Mouse (Mus musculus) Muller cell, postnatal 12 days (primary cell): Measurements from ENCODE around the gene Gpr85.
"Not testable (repeated sequence)": the region's sequence is repeated elsewhere in the genome, so short reads cannot be mapped to it uniquely, and the experiment has no call there.

Source experiments
- DNase-seq: peaks from one replicate; pipeline ENCODE4 v3.0.0-alpha.2; 2015; ENCODE audit errors: inconsistent ontology term

Gene Gpr85

GRCm38 (mm10) chr6:13839345-13840054 lies at the start of gene Gpr85:
TSS of gene Gpr85 (minus strand) at chr6:13839942.
- DNase-seq: peak; percentile 43

DNA sequence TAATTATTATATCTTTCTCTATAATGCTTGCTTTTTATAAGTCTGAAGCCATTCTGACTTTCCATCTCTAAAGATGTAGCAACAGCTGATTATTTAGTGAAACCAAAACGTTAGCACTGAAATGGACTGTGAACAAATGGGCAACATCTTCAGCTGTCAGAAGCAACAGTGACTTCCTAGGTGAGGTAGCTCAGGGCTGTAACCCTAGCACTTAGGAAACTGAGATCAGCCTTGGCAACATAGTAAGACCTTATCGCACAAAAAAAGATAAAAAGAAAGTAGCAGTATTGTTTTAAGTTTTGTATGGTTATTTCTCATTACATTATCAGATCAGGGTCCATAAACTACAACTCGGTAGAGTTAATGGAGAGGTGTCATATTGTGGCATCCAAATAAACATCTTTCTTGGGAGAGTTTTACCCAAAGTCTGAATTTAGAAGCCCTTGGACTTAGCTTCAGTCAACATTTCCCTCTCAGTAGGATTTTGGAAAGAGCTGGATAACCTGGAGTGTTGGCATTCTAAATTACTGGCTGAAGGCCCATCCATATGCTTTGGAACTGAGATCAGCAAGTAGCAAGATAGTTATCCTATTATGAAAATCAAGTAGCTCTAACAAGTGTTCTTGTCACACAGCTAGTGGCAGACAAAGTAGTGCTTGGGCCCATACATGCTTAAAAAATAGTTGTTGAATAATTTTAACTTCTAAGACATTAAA lies 45.3 kb upstream of the Gpr85 start:
- DNase-seq: no peak

- DNase-seq: peak; percentile 15
Measured at GRCm38 (mm10) chr6:13882919-13883318, 43.2 kb upstream of the Gpr85 start.

DNA sequence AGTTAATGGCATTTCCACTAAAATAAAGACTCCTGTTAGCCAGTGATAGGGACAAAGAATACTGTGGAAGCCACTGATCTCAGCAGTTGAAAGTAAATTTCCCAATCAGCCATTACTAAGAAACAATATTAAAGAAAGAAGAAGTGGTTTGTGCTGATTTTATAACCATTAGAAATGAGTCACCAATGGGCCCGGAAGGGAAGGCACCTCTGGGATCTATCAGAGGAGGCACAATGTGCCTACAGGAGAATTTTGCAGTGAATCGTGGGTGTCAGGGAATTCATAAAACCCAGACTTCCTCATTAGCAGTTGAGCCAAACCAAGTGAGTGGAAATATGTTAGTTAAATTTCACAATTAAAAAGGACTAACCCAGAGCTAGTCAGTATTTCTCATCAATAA lies 34.2 kb upstream of the Gpr85 start:
- DNase-seq: peak; percentile 36

- DNase-seq: no peak
Measured at GRCm38 (mm10) chr6:13872076-13872475, 32.3 kb upstream of the Gpr85 start.

- DNase-seq: no peak
Measured at GRCm38 (mm10) chr6:13871625-13871958, 31.9 kb upstream of the Gpr85 start.

GRCm38 (mm10) chr6:13870919-13871624 lies 31.3 kb upstream of the Gpr85 start, which contains the start of gene 2610001J05Rik:
TSS of gene 2610001J05Rik (minus strand) at chr6:13871518.
- DNase-seq: peak; percentile 87

- peak; percentile 33 for DNase-seq
Measured at GRCm38 (mm10) chr6:13870289-13870741, 30.6 kb upstream of the Gpr85 start.

DNA sequence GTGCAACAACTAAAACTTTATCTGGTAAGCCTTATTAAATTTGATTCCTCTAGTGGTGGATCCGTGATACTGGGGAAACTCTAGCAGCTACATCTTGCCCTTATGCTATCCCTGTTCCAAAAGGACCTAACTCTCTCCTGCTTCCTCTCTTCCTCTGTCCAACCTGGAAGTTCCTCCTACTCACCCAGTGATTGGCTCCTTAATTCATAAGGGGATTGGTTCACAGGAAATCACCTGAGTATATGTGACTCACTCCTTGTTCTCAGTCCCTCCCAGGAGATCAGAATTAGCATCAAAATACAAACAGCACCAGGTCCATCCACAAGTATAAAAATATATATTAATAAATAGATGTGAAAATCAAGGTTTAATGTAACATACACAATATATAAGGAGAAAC lies 20.9 kb upstream of the Gpr85 start:
- DNase-seq: no peak

DNA sequence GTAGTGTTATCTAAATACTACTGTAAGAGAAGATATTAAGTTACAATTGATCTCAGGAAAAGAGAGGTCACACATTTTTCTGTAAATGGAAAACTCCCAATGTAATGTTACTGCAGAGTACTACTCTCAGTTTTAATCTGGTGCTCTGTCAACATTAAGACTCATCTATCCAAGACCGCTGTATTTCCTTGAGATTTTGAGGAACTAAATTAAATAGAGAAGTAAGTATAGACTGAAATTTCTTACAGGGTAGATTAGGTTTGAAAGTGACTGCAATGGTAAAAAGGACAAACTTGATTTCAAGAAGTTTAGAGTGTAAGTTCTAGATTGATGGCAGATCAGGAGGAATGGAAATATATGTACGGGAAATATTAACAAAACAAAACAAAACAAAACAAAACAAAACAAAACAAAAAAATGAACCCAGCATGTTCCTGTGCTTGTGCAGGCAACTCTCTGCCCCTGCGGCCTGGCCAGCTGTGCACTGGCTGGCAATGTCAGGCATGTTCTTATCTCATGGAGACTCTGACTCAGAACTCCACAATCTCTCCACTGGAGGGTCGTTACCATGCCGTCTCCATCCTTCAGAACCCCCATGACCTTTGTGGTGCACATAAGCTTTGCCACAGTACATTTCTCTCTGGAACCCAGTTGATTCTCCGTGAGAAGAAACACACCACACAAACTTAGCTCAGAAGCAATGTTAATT lies 20.3 kb upstream of the Gpr85 start:
- no peak for DNase-seq

DNA sequence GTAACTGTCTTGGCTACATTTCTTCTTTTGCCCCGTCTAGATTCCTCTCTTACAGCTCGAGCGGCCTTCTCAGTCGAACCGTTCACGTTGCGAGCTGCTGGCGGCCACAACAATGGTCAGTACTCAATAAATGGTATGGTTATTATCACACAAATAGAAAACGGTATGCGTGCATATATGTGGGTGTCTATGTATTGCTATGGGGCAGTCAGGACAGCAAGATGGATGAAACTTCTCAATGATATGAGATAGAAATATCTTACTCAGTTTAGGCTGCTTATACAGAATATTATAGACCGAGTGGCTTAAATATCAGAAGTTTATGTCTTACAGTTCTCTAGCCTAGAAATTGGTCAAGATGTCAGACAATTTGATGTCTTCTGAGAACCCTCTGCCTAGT lies 14.5 kb upstream of the Gpr85 start:
- DNase-seq: no peak

GRCm38 (mm10) chr6:13853244-13853643 lies 13.5 kb upstream of the Gpr85 start:
- DNase-seq: no peak

- DNase-seq: not testable (repeated sequence)
Measured at GRCm38 (mm10) chr6:13846031-13846430, 6.3 kb upstream of the Gpr85 start.

DNA sequence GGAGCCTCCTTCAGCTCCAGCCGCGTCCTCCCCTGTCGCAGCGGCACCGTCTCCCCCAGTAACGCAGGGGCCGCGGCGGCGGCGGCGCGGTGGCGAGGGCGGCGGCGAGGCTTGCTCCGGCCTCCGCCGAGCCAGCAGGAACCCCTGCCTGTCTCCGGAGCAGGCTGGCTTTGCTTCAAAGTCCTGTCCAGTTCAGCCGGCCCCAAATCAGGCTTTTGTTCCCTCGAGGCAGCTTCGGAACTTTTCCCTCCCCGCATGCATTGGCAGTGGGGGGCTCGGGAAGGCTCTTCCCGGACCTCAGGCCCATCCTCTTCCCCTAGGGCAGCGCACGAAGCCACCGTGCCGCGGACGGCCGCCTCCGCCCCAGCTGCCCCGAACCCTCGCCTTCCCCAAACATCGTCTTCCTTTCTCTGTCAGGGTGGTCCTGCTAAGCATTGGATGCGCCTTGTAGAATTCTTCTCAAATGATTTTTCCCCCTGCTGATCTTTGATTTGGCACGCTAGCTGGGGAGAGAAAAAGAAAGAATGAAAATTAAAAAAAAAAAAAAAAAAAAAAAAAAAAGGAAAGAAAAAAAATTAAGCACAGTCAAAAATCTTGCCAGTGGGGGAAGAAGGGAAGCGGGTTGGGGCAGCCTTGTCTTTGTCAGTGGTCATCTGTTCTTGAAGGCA lies 931 bp downstream of the Gpr85 start:
- DNase-seq: peak; percentile 85

GRCm38 (mm10) chr6:13837916-13838676 lies 1.6 kb downstream of the Gpr85 start:
- DNase-seq: peak; percentile 55

DNA sequence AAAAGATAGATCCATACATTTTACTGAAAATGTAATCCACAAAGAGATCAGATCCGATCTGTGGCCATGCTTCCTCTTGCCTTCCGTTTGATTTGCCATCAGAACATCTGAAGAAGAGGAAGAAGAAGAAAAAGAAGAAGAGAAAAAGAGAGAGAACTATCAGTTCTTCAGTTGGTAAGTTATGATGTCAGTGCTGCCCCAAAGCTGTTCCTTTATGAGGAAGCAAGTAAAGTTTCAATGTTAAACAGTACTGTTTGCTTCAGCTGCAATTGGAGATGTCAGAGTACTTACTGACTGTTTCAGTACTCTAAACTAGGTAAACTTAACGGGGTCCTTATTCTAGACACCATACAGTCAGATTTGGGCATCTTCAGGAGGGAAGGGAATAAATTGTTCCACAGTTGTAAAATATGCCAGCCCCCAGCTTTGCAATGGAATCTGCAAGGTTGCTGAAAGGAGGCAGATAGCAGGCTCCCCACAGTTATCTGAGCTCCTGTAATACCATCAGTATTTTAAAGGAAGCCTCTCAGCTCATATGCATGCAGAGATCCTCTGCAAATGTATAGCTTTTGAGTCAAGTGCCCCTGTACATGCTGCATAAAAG lies 2.7 kb downstream of the Gpr85 start:
- DNase-seq: no peak

DNA sequence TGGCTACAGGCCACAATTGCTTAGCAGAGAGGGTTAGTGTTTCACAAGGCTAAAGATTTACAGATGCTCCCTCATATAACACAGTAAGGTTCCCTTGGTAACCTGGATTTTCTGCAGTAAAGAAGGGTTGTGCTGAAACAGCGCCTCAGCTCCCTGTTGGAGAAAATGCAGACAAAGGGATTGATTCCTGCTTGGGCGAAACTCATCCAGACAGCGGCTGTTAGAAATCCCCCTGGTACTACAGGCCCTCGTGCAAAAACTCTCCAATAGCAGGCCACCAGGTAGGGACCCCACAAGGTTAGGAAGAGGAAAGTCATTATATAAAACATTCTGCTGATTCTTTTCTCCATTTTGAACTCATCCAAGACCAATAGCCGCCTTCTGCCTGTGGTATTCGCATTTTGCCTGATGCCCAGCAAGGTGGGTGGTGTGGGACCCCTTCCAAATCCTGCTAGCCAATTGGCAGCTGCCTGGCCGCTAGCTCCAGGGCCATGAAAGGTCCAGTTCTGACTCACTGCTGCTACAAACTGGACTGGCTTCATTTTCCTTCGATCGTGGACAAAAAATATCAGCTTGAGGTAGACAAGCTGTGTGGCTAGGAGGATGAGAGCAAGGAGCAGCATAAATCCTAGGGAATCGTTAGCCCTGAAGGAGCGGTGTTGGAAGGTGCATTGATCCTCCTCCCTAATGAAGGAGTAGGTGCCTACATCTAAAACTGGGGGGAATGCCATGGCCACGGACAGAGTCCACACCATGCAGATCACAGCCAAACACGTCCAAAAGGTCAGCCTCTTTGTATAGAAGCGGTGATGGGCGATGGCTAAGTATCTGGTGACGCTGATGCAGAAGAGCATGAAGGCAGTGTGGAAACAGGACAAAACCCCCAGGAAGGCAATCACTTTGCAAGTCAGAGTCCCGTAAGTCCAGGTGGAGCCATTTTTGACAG lies 3.7 kb downstream of the Gpr85 start:
- DNase-seq: peak; percentile 87

- DNase-seq: no peak
Measured at GRCm38 (mm10) chr6:13832770-13833169, 7.0 kb downstream of the Gpr85 start.

GRCm38 (mm10) chr6:13828877-13829276 lies 10.9 kb downstream of the Gpr85 start:
- DNase-seq: no peak
